Mouse (Mus musculus) erythroblast, embryonic 14.5 days (primary cell): ENCODE data around the gene Paxx.

Experiments
- GATA1 ChIP-seq: IDR thresholded peaks from 2 replicates; pipeline ENCODE4 v1.6.1; 2012; ENCODE audit warnings: low read length, inconsistent platforms, mixed read lengths
- TAL1 ChIP-seq: IDR thresholded peaks from 3 replicates; pipeline ENCODE4 v1.6.1; 2012; ENCODE audit warnings: low read length, inconsistent platforms, mixed read lengths

DNA sequence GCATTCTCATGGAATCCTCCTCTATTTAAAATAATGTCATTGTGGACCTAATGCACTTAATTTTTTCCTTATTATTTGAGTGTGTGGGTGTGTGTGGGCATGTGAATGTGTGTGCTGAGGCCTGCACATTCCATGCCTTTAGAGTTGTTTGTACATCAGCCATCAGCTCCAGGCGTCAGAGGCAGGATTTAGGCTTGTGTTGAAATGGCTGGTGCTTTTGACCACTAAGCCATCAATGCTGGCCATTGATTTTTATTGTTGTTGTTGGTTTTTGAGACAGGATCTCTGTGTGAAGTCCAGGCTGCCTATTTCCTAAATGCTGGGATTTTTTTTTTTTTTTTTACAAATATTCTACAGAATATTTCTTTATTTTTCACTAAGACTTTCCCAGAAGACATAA is 7.9 kb downstream of the Paxx start:
- TF ChIP-seq TAL1 (no peak), GATA1 (no peak)
